Mouse (Mus musculus) CH12.LX (cell line): ENCODE data around the gene Impg1. TPM values are rescaled to one million over a fixed set of nuclear protein-coding genes. Genes with fewer than 3 reads are reported as not detected.

ENCODE experiments used
- DNase-seq: peaks from one replicate; pipeline ENCODE4 v3.0.0-alpha.2; 2013; ENCODE audit errors: extremely low read depth
- H3K27ac ChIP-seq: 2 replicates; pipeline ENCODE4 v1.5.1; 2012; ENCODE audit warnings: low read depth, mild to moderate bottlenecking, control low read depth, moderate library complexity; ENCODE audit not compliant: insufficient read depth
- H3K27me3 ChIP-seq: replicated peaks from 2 replicates; pipeline ENCODE3; 2012; ENCODE audit warnings: inconsistent platforms
- H3K36me3 ChIP-seq, 2 experiments: replicated peaks in 1 of 2; 2 replicates each; pipeline versions ENCODE3 to v1.6.1; 2012; ENCODE audit warnings: inconsistent platforms in 1 of 2, low read length in 1 of 2, mild to moderate bottlenecking in 1 of 2, mixed read lengths in 1 of 2, moderate library complexity in 1 of 2; ENCODE audit not compliant: control insufficient read depth in 1 of 2, insufficient read depth in 1 of 2
- H3K4me1 ChIP-seq, 2 experiments: 2 replicates each; pipeline ENCODE4 v1.6.1; 2012; ENCODE audit warnings: inconsistent platforms in 1 of 2, moderate library complexity in 1 of 2; ENCODE audit not compliant: insufficient read depth in 2 of 2, control insufficient read depth in 1 of 2
- H3K4me2 ChIP-seq: 2 replicates; pipeline ENCODE4 v1.6.1; 2012; ENCODE audit warnings: low read depth, mild to moderate bottlenecking, control low read depth; ENCODE audit not compliant: poor library complexity, insufficient read depth, severe bottlenecking
- H3K4me3 ChIP-seq, 3 experiments: fragments of 150-350 bp in 1 of 3; sonication (generic) in 1 of 3; replicated peaks in 1 of 3; 2 replicates each; pipeline versions ENCODE3 to v1.5.1; 2011 to 2012; ENCODE audit warnings: low read depth in 2 of 3, low read length in 2 of 3, mild to moderate bottlenecking in 2 of 3, moderate library complexity in 2 of 3, control low read depth in 1 of 3, improper control_type of control experiment in 1 of 3, inconsistent platforms in 1 of 3, mixed read lengths in 1 of 3; ENCODE audit not compliant: poor library complexity in 1 of 3
- H3K79me2 ChIP-seq: replicated peaks from 2 replicates; pipeline ENCODE4 v1.6.1; 2012; ENCODE audit warnings: mild to moderate bottlenecking, moderate library complexity; ENCODE audit not compliant: control insufficient read depth, poor library complexity, insufficient read depth, severe bottlenecking; ENCODE audit errors: extremely low read depth
- H3K9ac ChIP-seq: 2 replicates; pipeline ENCODE4 v1.6.1; 2012; ENCODE audit warnings: low read depth, mild to moderate bottlenecking, control low read depth, moderate library complexity; ENCODE audit not compliant: insufficient read depth
- H3K9me3 ChIP-seq: replicated peaks from 2 replicates; pipeline ENCODE3; 2012; ENCODE audit warnings: low read length, inconsistent platforms, mixed read lengths
- CHD1 ChIP-seq: IDR thresholded peaks from 2 replicates; pipeline ENCODE4 v1.6.1; 2012; ENCODE audit warnings: low read depth, low read length, improper control_type of control experiment, inconsistent platforms
- CHD2 ChIP-seq: IDR thresholded peaks from 2 replicates; pipeline ENCODE4 v1.6.1; 2011; ENCODE audit warnings: low read length, improper control_type of control experiment
- CTCF ChIP-seq, 2 experiments: IDR thresholded peaks in 1 of 2; conservative IDR thresholded peaks in 1 of 2; 2 replicates each; pipeline ENCODE4 v1.5.1; 2011 to 2012; ENCODE audit warnings: low read depth in 2 of 2, low read length in 2 of 2, improper control_type of control experiment in 1 of 2, inconsistent platforms in 1 of 2, mild to moderate bottlenecking in 1 of 2, moderate library complexity in 1 of 2
- E2F4 ChIP-seq: IDR thresholded peaks from 2 replicates; pipeline ENCODE4 v1.6.1; 2011; ENCODE audit warnings: low read depth, low read length, improper control_type of control experiment; ENCODE audit not compliant: insufficient replicate concordance
- EP300 ChIP-seq: IDR thresholded peaks from 2 replicates; pipeline ENCODE4 v1.6.1; 2011; ENCODE audit warnings: low read length, improper control_type of control experiment
- ETS1 ChIP-seq: conservative IDR thresholded peaks from 2 replicates; pipeline ENCODE4 v1.6.1; 2012; ENCODE audit warnings: low read depth, mild to moderate bottlenecking, inconsistent platforms, low read length, improper control_type of control experiment, moderate library complexity
- JUND ChIP-seq: conservative IDR thresholded peaks from 2 replicates; pipeline ENCODE4 v1.6.1; 2011; ENCODE audit warnings: low read depth, low read length, improper control_type of control experiment
- MAX ChIP-seq: IDR thresholded peaks from 2 replicates; pipeline ENCODE4 v1.6.1; 2011; ENCODE audit warnings: low read length, improper control_type of control experiment
- MXI1 ChIP-seq: IDR thresholded peaks from 2 replicates; pipeline ENCODE4 v1.6.1; 2011; ENCODE audit warnings: mild to moderate bottlenecking, low read depth, low read length, improper control_type of control experiment
- MYC ChIP-seq: IDR thresholded peaks from 2 replicates; pipeline ENCODE4 v1.6.1; 2011; ENCODE audit warnings: low read depth, mild to moderate bottlenecking, improper control_type of control experiment, low read length
- NELFE ChIP-seq: IDR thresholded peaks from 2 replicates; pipeline ENCODE4 v1.6.1; 2011; ENCODE audit warnings: low read depth, low read length, improper control_type of control experiment
- PAX5 ChIP-seq: IDR thresholded peaks from 2 replicates; pipeline ENCODE4 v1.6.1; 2012; ENCODE audit warnings: low read length, inconsistent platforms, mixed read lengths
- POLR2A ChIP-seq: IDR thresholded peaks from 2 replicates; pipeline ENCODE4 v1.6.1; 2011; ENCODE audit warnings: low read depth, mild to moderate bottlenecking, improper control_type of control experiment, low read length
- RCOR1 ChIP-seq: conservative IDR thresholded peaks from 2 replicates; pipeline ENCODE4 v1.6.1; 2012; ENCODE audit warnings: low read depth, mild to moderate bottlenecking, inconsistent platforms, low read length, improper control_type of control experiment
- SIN3A ChIP-seq: IDR thresholded peaks from 2 replicates; pipeline ENCODE4 v1.6.1; 2012; ENCODE audit warnings: low read length, improper control_type of control experiment, inconsistent platforms
- SMC3 ChIP-seq: IDR thresholded peaks from 2 replicates; pipeline ENCODE4 v1.6.1; 2011; ENCODE audit warnings: low read depth, low read length, improper control_type of control experiment
- USF1 ChIP-seq: IDR thresholded peaks from 2 replicates; pipeline ENCODE4 v1.6.1; 2014; ENCODE audit warnings: low read depth, mild to moderate bottlenecking, inconsistent platforms, low read length, improper control_type of control experiment
- ZC3H11A ChIP-seq: IDR thresholded peaks from 2 replicates; pipeline ENCODE4 v1.6.1; 2012; ENCODE audit warnings: low read depth, mild to moderate bottlenecking, inconsistent platforms, low read length, improper control_type of control experiment
- dilution Hi-C: fragments of 300-500 bp; cut with MboI; formaldehyde crosslinking; loops from 2 replicates; pipeline ENCODE4 v1.14.3; 2020; ENCODE audit warnings: low sequenced_read_pairs; ENCODE audit not compliant: extremely low pct_unique_long_range_greater_than_20kb, extremely low pct_ligation_motif_present
- in situ Hi-C: fragments of 300-500 bp; cut with MboI; formaldehyde crosslinking; loops from 3 replicates; pipeline ENCODE4 v1.14.3; 2019; ENCODE audit warnings: low sequenced_read_pairs, low pct_ligation_motif_present, low pct_unique_long_range_greater_than_20kb, mixed read lengths
- polyA plus RNA-seq: library from polyadenylated mRNA; unstranded; fragments of >175 nt; gene quantifications from 2 replicates; pipeline ENCODE4 v1.2.1, GENCODE M21; 2012; ENCODE audit warnings: low read depth; ENCODE audit not compliant: insufficient read length
- total RNA-seq, 2 experiments: library from RNA; depleted of rRNA; stranded (reverse); fragments of 300-350 nt in 1 of 2; fragments of >200 nt in 1 of 2; gene quantifications; 2 replicates each; pipeline ENCODE4 v1.2.3; 2012 to 2014

The Impg1 gene
- total and polyA plus RNA-seq, 3 experiments, result 0.13 to 0.90 (median 0.42) TPM

GRCm38 (mm10) chr9:80306853-80307252, 158.4 kb downstream of the Impg1 start:
- TF ChIP-seq NELFE (no peak), MXI1 (no peak), CTCF (conservative IDR thresholded peaks at IDR 0.05 in 1 of 2, IDR thresholded peaks at IDR 0.05 in 1 of 2; ENCODE audit: low read depth in 2 of 2, low read length in 2 of 2) (no peak), RCOR1 (no peak), MAX (no peak), SMC3 (no peak), MYC (no peak), POLR2A (no peak), PAX5 (no peak), CHD2 (no peak), USF1 (no peak), E2F4 (no peak), CHD1 (no peak), SIN3A (no peak), EP300 (no peak), ETS1 (no peak), JUND (no peak)
- in situ Hi-C loops (loop anchor here (25.0 kb wide), 1 partner anchor 1330 kb away; the partner anchor contains the start of gene Htr1b), dilution Hi-C loops (no loop called here)
- Histone ChIP-seq H3K36me3 (peaks cover 0 to 37% of the 10 kb centered on the region in 2 experiments), H3K4me3 (no peak overlapping the region), H3K4me2 (no peak overlapping the region), H3K4me1 (no peaks in the 10 kb centered on the region; a peak in 1 of 4 replicates), H3K79me2 (no peaks in the 10 kb centered on the region), H3K9me3 (no peaks in the 10 kb centered on the region), H3K9ac (no peak overlapping the region), H3K27ac (no peak overlapping the region), H3K27me3 (no peaks in the 10 kb centered on the region)
- DNase-seq, result no peak

GRCm38 (mm10) chr9:80306390-80306789, 158.9 kb downstream of the Impg1 start:
- Histone ChIP-seq H3K4me1 (peaks cover 0 to 1% of the 10 kb centered on the region in 2 experiments; a peak in 1 of 4 replicates), H3K36me3 (peaks cover 0 to 39% of the 10 kb centered on the region in 2 experiments), H3K9me3 (no peaks in the 10 kb centered on the region), H3K27ac (no peak overlapping the region), H3K9ac (no peak overlapping the region), H3K4me2 (no peak overlapping the region), H3K27me3 (no peaks in the 10 kb centered on the region), H3K79me2 (no peaks in the 10 kb centered on the region), H3K4me3 (no peak overlapping the region)
- DNase-seq, result no peak
- in situ Hi-C loops, result loop anchor here (25.0 kb wide), 1 partner anchor 1331 kb away; the partner anchor contains the start of gene Htr1b
- TF ChIP-seq NELFE (no peak), ZC3H11A (no peak)
- dilution Hi-C loops, result no loop called here
